Mouse (Mus musculus) CH12.LX (cell line): ENCODE data around the gene Pvalb. TPM values are rescaled to one million over a fixed set of nuclear protein-coding genes. Genes with fewer than 3 reads are reported as not detected.

Experiments used
- DNase-seq: peaks from one replicate; pipeline ENCODE4 v3.0.0-alpha.2; 2013; ENCODE audit errors: extremely low read depth
- H3K27ac ChIP-seq: 2 replicates; pipeline ENCODE4 v1.5.1; 2012; ENCODE audit warnings: low read depth, mild to moderate bottlenecking, control low read depth, moderate library complexity; ENCODE audit not compliant: insufficient read depth
- H3K27me3 ChIP-seq: replicated peaks from 2 replicates; pipeline ENCODE3; 2012; ENCODE audit warnings: inconsistent platforms
- H3K36me3 ChIP-seq, 2 experiments: replicated peaks in 1 of 2; 2 replicates each; pipeline versions ENCODE3 to v1.6.1; 2012; ENCODE audit warnings: inconsistent platforms in 1 of 2, low read length in 1 of 2, mild to moderate bottlenecking in 1 of 2, mixed read lengths in 1 of 2, moderate library complexity in 1 of 2; ENCODE audit not compliant: control insufficient read depth in 1 of 2, insufficient read depth in 1 of 2
- H3K4me1 ChIP-seq, 2 experiments: 2 replicates each; pipeline ENCODE4 v1.6.1; 2012; ENCODE audit warnings: inconsistent platforms in 1 of 2, moderate library complexity in 1 of 2; ENCODE audit not compliant: insufficient read depth in 2 of 2, control insufficient read depth in 1 of 2
- H3K4me2 ChIP-seq: 2 replicates; pipeline ENCODE4 v1.6.1; 2012; ENCODE audit warnings: low read depth, mild to moderate bottlenecking, control low read depth; ENCODE audit not compliant: poor library complexity, insufficient read depth, severe bottlenecking
- H3K4me3 ChIP-seq, 3 experiments: fragments of 150-350 bp in 1 of 3; sonication (generic) in 1 of 3; replicated peaks in 1 of 3; 2 replicates each; pipeline versions ENCODE3 to v1.5.1; 2011 to 2012; ENCODE audit warnings: low read depth in 2 of 3, low read length in 2 of 3, mild to moderate bottlenecking in 2 of 3, moderate library complexity in 2 of 3, control low read depth in 1 of 3, improper control_type of control experiment in 1 of 3, inconsistent platforms in 1 of 3, mixed read lengths in 1 of 3; ENCODE audit not compliant: poor library complexity in 1 of 3
- H3K79me2 ChIP-seq: replicated peaks from 2 replicates; pipeline ENCODE4 v1.6.1; 2012; ENCODE audit warnings: mild to moderate bottlenecking, moderate library complexity; ENCODE audit not compliant: control insufficient read depth, poor library complexity, insufficient read depth, severe bottlenecking; ENCODE audit errors: extremely low read depth
- H3K9ac ChIP-seq: 2 replicates; pipeline ENCODE4 v1.6.1; 2012; ENCODE audit warnings: low read depth, mild to moderate bottlenecking, control low read depth, moderate library complexity; ENCODE audit not compliant: insufficient read depth
- H3K9me3 ChIP-seq: replicated peaks from 2 replicates; pipeline ENCODE3; 2012; ENCODE audit warnings: low read length, inconsistent platforms, mixed read lengths
- BHLHE40 ChIP-seq: IDR thresholded peaks from 2 replicates; pipeline ENCODE4 v1.6.1; 2011; ENCODE audit warnings: mild to moderate bottlenecking, low read depth, low read length, improper control_type of control experiment
- CHD1 ChIP-seq: IDR thresholded peaks from 2 replicates; pipeline ENCODE4 v1.6.1; 2012; ENCODE audit warnings: low read depth, low read length, improper control_type of control experiment, inconsistent platforms
- CHD2 ChIP-seq: IDR thresholded peaks from 2 replicates; pipeline ENCODE4 v1.6.1; 2011; ENCODE audit warnings: low read length, improper control_type of control experiment
- CTCF ChIP-seq, 2 experiments: IDR thresholded peaks in 1 of 2; conservative IDR thresholded peaks in 1 of 2; 2 replicates each; pipeline ENCODE4 v1.5.1; 2011 to 2012; ENCODE audit warnings: low read depth in 2 of 2, low read length in 2 of 2, improper control_type of control experiment in 1 of 2, inconsistent platforms in 1 of 2, mild to moderate bottlenecking in 1 of 2, moderate library complexity in 1 of 2
- E2F4 ChIP-seq: IDR thresholded peaks from 2 replicates; pipeline ENCODE4 v1.6.1; 2011; ENCODE audit warnings: low read depth, low read length, improper control_type of control experiment; ENCODE audit not compliant: insufficient replicate concordance
- ELF1 ChIP-seq: IDR thresholded peaks from 2 replicates; pipeline ENCODE4 v1.6.1; 2014; ENCODE audit warnings: low read depth, mild to moderate bottlenecking, inconsistent platforms, low read length, improper control_type of control experiment
- EP300 ChIP-seq: IDR thresholded peaks from 2 replicates; pipeline ENCODE4 v1.6.1; 2011; ENCODE audit warnings: low read length, improper control_type of control experiment
- ETS1 ChIP-seq: conservative IDR thresholded peaks from 2 replicates; pipeline ENCODE4 v1.6.1; 2012; ENCODE audit warnings: low read depth, mild to moderate bottlenecking, inconsistent platforms, low read length, improper control_type of control experiment, moderate library complexity
- HCFC1 ChIP-seq: IDR thresholded peaks from 2 replicates; pipeline ENCODE4 v1.6.1; 2012; ENCODE audit warnings: low read depth, mild to moderate bottlenecking, inconsistent platforms, low read length, improper control_type of control experiment
- KAT2A ChIP-seq: IDR thresholded peaks from 2 replicates; pipeline ENCODE4 v1.6.1; 2012; ENCODE audit warnings: low read length, improper control_type of control experiment, inconsistent platforms; ENCODE audit not compliant: insufficient replicate concordance
- MAZ ChIP-seq: IDR thresholded peaks from 2 replicates; pipeline ENCODE4 v1.6.1; 2012; ENCODE audit warnings: low read depth, mild to moderate bottlenecking, inconsistent platforms, low read length, improper control_type of control experiment, moderate library complexity
- MEF2A ChIP-seq: IDR thresholded peaks from 2 replicates; pipeline ENCODE4 v1.6.1; 2014; ENCODE audit warnings: low read depth, mild to moderate bottlenecking, inconsistent platforms, low read length, improper control_type of control experiment, borderline replicate concordance
- MYC ChIP-seq: IDR thresholded peaks from 2 replicates; pipeline ENCODE4 v1.6.1; 2011; ENCODE audit warnings: low read depth, mild to moderate bottlenecking, improper control_type of control experiment, low read length
- NELFE ChIP-seq: IDR thresholded peaks from 2 replicates; pipeline ENCODE4 v1.6.1; 2011; ENCODE audit warnings: low read depth, low read length, improper control_type of control experiment
- NRF1 ChIP-seq: IDR thresholded peaks from 2 replicates; pipeline ENCODE4 v1.6.1; 2014; ENCODE audit warnings: low read depth, mild to moderate bottlenecking, inconsistent platforms, low read length, improper control_type of control experiment, moderate library complexity
- PAX5 ChIP-seq: IDR thresholded peaks from 2 replicates; pipeline ENCODE4 v1.6.1; 2012; ENCODE audit warnings: low read length, inconsistent platforms, mixed read lengths
- RCOR1 ChIP-seq: conservative IDR thresholded peaks from 2 replicates; pipeline ENCODE4 v1.6.1; 2012; ENCODE audit warnings: low read depth, mild to moderate bottlenecking, inconsistent platforms, low read length, improper control_type of control experiment
- TCF12 ChIP-seq: IDR thresholded peaks from 2 replicates; pipeline ENCODE4 v1.6.1; 2014; ENCODE audit warnings: low read depth, mild to moderate bottlenecking, inconsistent platforms, low read length, improper control_type of control experiment
- USF1 ChIP-seq: IDR thresholded peaks from 2 replicates; pipeline ENCODE4 v1.6.1; 2014; ENCODE audit warnings: low read depth, mild to moderate bottlenecking, inconsistent platforms, low read length, improper control_type of control experiment
- USF2 ChIP-seq: conservative IDR thresholded peaks from 2 replicates; pipeline ENCODE4 v1.6.1; 2011; ENCODE audit warnings: low read depth, low read length, improper control_type of control experiment
- ZKSCAN1 ChIP-seq: IDR thresholded peaks from 2 replicates; pipeline ENCODE4 v1.6.1; 2012; ENCODE audit warnings: low read depth, inconsistent platforms, low read length, improper control_type of control experiment, borderline replicate concordance
- ZMIZ1 ChIP-seq: IDR thresholded peaks from 2 replicates; pipeline ENCODE4 v1.6.1; 2012; ENCODE audit warnings: low read depth, mild to moderate bottlenecking, inconsistent platforms, low read length, improper control_type of control experiment
- ZNF384 ChIP-seq: IDR thresholded peaks from 2 replicates; pipeline ENCODE4 v1.6.1; 2012; ENCODE audit warnings: low read depth, low read length, improper control_type of control experiment, inconsistent platforms
- dilution Hi-C: fragments of 300-500 bp; cut with MboI; formaldehyde crosslinking; loops from 2 replicates; pipeline ENCODE4 v1.14.3; 2020; ENCODE audit warnings: low sequenced_read_pairs; ENCODE audit not compliant: extremely low pct_unique_long_range_greater_than_20kb, extremely low pct_ligation_motif_present
- in situ Hi-C: fragments of 300-500 bp; cut with MboI; formaldehyde crosslinking; loops from 3 replicates; pipeline ENCODE4 v1.14.3; 2019; ENCODE audit warnings: low sequenced_read_pairs, low pct_ligation_motif_present, low pct_unique_long_range_greater_than_20kb, mixed read lengths
- polyA plus RNA-seq: library from polyadenylated mRNA; unstranded; fragments of >175 nt; gene quantifications from 2 replicates; pipeline ENCODE4 v1.2.1, GENCODE M21; 2012; ENCODE audit warnings: low read depth; ENCODE audit not compliant: insufficient read length
- total RNA-seq, 2 experiments: library from RNA; depleted of rRNA; stranded (reverse); fragments of 300-350 nt in 1 of 2; fragments of >200 nt in 1 of 2; gene quantifications; 2 replicates each; pipeline ENCODE4 v1.2.3; 2012 to 2014

The Pvalb gene
- 11.8 and 12.8 TPM in 2 replicates for total RNA-seq (2012; rRNA removed)
- total RNA-seq (2014; rRNA removed): 10.0 and 11.4 TPM in 2 replicates
- polyA plus RNA-seq: 16.4 and 21.0 TPM in 2 replicates

DNA sequence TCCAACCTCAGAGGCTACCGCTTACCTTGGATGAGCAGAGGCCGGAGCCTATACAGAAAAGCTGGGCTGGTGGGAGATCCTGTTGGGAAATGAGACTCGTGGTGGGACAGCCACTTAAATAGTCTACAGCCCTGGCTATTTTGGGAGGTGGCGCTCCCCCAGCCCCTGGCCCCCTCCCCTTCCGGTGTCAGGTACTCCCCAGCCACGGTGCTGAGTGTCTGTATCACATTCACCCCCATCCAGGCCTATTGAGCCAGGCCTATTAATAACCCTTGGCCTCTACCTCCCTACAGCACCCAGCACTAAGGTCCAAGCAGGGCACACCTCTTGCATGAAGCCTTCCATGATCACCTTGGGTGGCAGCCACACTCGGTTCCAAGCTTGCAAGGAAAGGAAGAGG, at the start of gene Pvalb:
Pvalb (minus strand) TSS at position 89 of the 400 bp plus-strand sequence.
- dilution Hi-C loops: no loop called here
- Histone ChIP-seq H3K4me3 (no peak within 1 kb of the TSS), H3K4me2 (no peak within 1 kb of the TSS), H3K9me3 (peaks cover 10% of the 10 kb centered on the region), H3K27ac (no peak within 1 kb of the TSS), H3K79me2 (no peaks in the 10 kb centered on the region; the same call in 1 of the 2 replicates), H3K9ac (no peak within 1 kb of the TSS), H3K27me3 (no peaks in the 10 kb centered on the region), H3K4me1 (peaks cover 24 to 60% of the 10 kb centered on the region in 2 experiments), H3K36me3 (peaks cover 0 to 7% of the 10 kb centered on the region in 2 experiments)
- DNase-seq: no peak
- in situ Hi-C loops: no loop called here
- TF ChIP-seq MYC (no peak), ETS1 (no peak), EP300 (no peak), E2F4 (no peak), CHD2 (no peak)

- no peak for TF ChIP-seq ELF1
- no peak for TF ChIP-seq PAX5
- TF ChIP-seq CTCF (conservative IDR thresholded peaks at IDR 0.05 in 1 of 2, IDR thresholded peaks at IDR 0.05 in 1 of 2; ENCODE audit: low read depth in 2 of 2, low read length in 2 of 2): peak in 1 of 2 experiments; percentile 2; a peak in 1 of 4 replicates
- no peak for TF ChIP-seq HCFC1
- no peak for TF ChIP-seq NELFE
- no peak for TF ChIP-seq KAT2A
- TF ChIP-seq MEF2A: no peak
- no peak for TF ChIP-seq BHLHE40
- no peak overlapping the region for H3K27ac ChIP-seq
- H3K27me3 ChIP-seq: no peaks in the 10 kb centered on the region
These were observed 48.6 kb upstream of the Pvalb start for GRCm38 (mm10) chr15:78254751-78255150.

DNA sequence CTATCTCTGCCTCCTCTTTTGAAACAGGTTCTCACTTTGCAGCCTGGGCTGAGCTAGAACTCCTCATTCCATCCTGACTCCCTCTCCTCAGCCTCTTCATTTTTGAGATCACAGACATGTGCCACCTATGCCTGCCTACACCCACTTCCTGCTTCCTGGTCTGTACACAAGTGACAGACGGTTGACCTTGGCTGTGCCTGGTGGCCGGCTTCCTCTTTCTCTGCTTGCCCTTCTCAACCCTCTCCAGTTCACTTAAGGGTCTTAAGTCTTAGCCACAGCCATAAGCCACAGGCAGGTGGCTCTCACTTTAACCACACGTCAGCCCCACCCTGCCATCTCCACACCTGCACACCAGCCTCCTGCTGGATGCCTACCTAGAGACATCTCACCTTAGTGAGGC, 42.2 kb upstream of the Pvalb start:
- peak overlapping the region; percentile 10; the same call in 1 of the 2 replicates for H3K9ac ChIP-seq
- H3K36me3 ChIP-seq: peaks cover 47 to 49% of the 10 kb centered on the region in 2 experiments
- peak overlapping the region in 1 of 3 experiments; percentile 44 for H3K4me3 ChIP-seq
- in situ Hi-C loops: loop anchor here (5.0 to 10.0 kb wide), 2 partner anchors 66 to 274 kb away; partner anchors contain the start of gene Eif3d
- H3K27ac ChIP-seq: peak overlapping the region; percentile 98
- peaks cover 34 to 62% of the 10 kb centered on the region in 2 experiments for H3K4me1 ChIP-seq
- peaks cover 24% of the 10 kb centered on the region for H3K79me2 ChIP-seq
- peak overlapping the region; percentile 86 for H3K4me2 ChIP-seq
- no peaks in the 10 kb centered on the region for H3K9me3 ChIP-seq
- no peaks in the 10 kb centered on the region for H3K27me3 ChIP-seq
- DNase-seq: peak; percentile 68
- dilution Hi-C loops: no loop called here
- TF ChIP-seq PAX5 (no peak), CHD2 (no peak), NRF1 (no peak), EP300 (no peak), E2F4 (no peak), ZNF384 (no peak), MEF2A (peak; percentile 26; the same call in 1 of the 2 replicates), ZKSCAN1 (no peak), ZMIZ1 (no peak), RCOR1 (no peak), TCF12 (peak; percentile 65; the same call in 1 of the 2 replicates), HCFC1 (no peak), USF2 (no peak), ETS1 (no peak; the same call in 1 of the 2 replicates), USF1 (no peak), KAT2A (no peak), MAZ (no peak), CHD1 (no peak; the same call in 1 of the 2 replicates)

More at GRCm38 (mm10) chr15:78254751-78255150, 48.6 kb upstream of the Pvalb start:
- dilution Hi-C loops: no loop called here
- no peak for DNase-seq
- Histone ChIP-seq H3K4me2 (no peak overlapping the region), H3K36me3 (peaks cover 86 to 89% of the 10 kb centered on the region in 2 experiments), H3K79me2 (peaks cover 1% of the 10 kb centered on the region), H3K4me1 (peaks cover 19 to 66% of the 10 kb centered on the region in 2 experiments), H3K4me3 (no peak overlapping the region), H3K9me3 (no peaks in the 10 kb centered on the region), H3K9ac (no peak overlapping the region)
- in situ Hi-C loops: loop anchor here (5.0 kb wide), 1 partner anchor 78 kb away; no protein-coding TSS in a partner anchor
